Mouse (Mus musculus) midbrain, embryonic 13.5 days (tissue): ENCODE measurements around the gene Kcnk13. TPM values are rescaled to one million over a fixed set of nuclear protein-coding genes. Genes with fewer than 3 reads are reported as not detected.

Experiments
- ATAC-seq: fragments of 200-750 bp; cut with Nextera tagmentation; 2 replicates; pipeline ENCODE4 v1.8.0; 2017; ENCODE audit warnings: mild to moderate bottlenecking, moderate TSS enrichment, moderate library complexity
- H3K27ac ChIP-seq: fragments of 300-500 bp; sonication (generic); 2 replicates; pipeline ENCODE4 v1.5.1; 2015; ENCODE audit warnings: inconsistent platforms, mild to moderate bottlenecking, moderate library complexity
- H3K27me3 ChIP-seq: fragments of 300-500 bp; sonication (generic); 2 replicates; pipeline ENCODE4 v1.6.1; 2015; ENCODE audit warnings: mild to moderate bottlenecking, inconsistent platforms
- H3K36me3 ChIP-seq: fragments of 300-500 bp; sonication (generic); 2 replicates; pipeline ENCODE4 v1.6.1; 2015; ENCODE audit warnings: mild to moderate bottlenecking, inconsistent platforms
- H3K4me1 ChIP-seq: fragments of 300-500 bp; sonication (generic); replicated peaks from 2 replicates; pipeline ENCODE4 v1.6.1; 2015; ENCODE audit warnings: inconsistent platforms
- H3K4me2 ChIP-seq: fragments of 300-500 bp; sonication (generic); replicated peaks from 2 replicates; pipeline ENCODE4 v1.6.1; 2015; ENCODE audit warnings: moderate library complexity, mild to moderate bottlenecking, inconsistent platforms
- H3K4me3 ChIP-seq: fragments of 300-500 bp; sonication (generic); replicated peaks from 2 replicates; pipeline ENCODE4 v1.5.1; 2015; ENCODE audit warnings: mild to moderate bottlenecking, inconsistent platforms
- H3K9ac ChIP-seq: fragments of 300-500 bp; sonication (generic); replicated peaks from 2 replicates; pipeline ENCODE4 v1.6.1; 2015; ENCODE audit warnings: mild to moderate bottlenecking, inconsistent platforms
- H3K9me3 ChIP-seq: fragments of 300-500 bp; sonication (generic); 2 replicates; pipeline ENCODE4 v1.6.1; 2016; ENCODE audit warnings: mild to moderate bottlenecking, inconsistent platforms
- WGBS: fragments of 180-500 bp; shearing (Covaris S2); methylation state at CpG from one replicate; pipeline ENCODE4 v1.1.7; 2015; 5-methylcytosine and 5-hydroxymethylcytosine counted together
- polyA plus RNA-seq: library from polyadenylated mRNA; unstranded; fragments of >200 nt; fragmentation: Nextera tagmentation; extraction: Ambion mirVana; gene quantifications from 2 replicates; pipeline ENCODE4 v1.2.1, GENCODE M21; 2015

Kcnk13 gene
- polyA plus RNA-seq, 1 experiment from 2014 or later, result 0.46 TPM

DNA sequence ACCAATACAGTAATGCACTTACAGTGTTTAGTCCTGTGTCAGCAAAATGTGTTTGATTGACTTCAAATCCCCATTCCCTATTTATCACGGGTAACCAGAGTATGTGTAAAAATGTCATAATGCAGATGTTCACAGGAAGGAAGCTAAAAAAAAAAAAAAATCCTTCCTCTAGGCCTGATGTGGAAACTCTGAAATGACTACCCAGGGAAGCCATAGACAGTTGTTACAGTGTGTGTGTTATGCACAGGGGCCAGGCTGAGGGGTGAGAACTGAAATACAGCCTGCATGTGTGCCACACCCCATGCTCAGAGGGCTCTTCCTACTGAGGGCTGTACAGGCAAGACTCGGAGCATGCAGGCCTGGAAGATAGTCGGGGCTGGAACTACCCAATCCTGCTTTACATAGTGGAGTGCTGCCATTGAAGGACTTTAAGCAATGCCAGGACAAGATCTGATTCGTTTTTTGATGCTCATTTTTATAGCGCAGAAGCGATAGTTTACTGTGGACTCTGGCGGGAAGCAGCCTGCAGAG is 62.5 kb downstream of the Kcnk13 start:
- Histone ChIP-seq H3K27ac (no peak overlapping the region), H3K27me3 (no peaks in the 10 kb centered on the region), H3K9ac (no peak overlapping the region), H3K9me3 (no peaks in the 10 kb centered on the region), H3K4me1 (no peaks in the 10 kb centered on the region), H3K36me3 (no peaks in the 10 kb centered on the region), H3K4me3 (no peak overlapping the region), H3K4me2 (no peak overlapping the region)
- WGBS, result 86% methylated on average over 7 of the region's 7 CpGs
- ATAC-seq, result no peak

DNA sequence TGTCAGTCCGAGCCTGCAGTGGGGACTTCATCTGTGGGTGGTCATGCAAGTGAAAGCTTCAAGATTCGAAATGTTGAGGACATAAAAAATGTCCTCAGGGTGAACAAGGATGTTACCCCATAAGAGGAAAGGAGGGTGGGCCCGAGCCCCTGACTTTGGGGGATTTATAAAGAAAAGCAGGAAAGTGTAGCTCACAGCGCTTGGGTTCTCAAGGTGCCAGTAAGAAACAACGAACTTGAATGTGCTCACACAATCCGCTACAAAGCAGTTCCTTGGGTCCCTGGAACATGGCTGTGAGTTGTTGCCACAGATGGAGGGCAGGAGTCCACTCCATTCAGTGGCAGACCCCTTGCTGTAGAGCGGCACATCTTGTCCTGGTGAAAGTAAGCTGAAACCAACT is 63.0 kb downstream of the Kcnk13 start:
- Histone ChIP-seq H3K4me1 (no peaks in the 10 kb centered on the region), H3K4me3 (no peak overlapping the region), H3K4me2 (no peak overlapping the region), H3K27me3 (no peaks in the 10 kb centered on the region), H3K9ac (no peak overlapping the region), H3K36me3 (no peaks in the 10 kb centered on the region), H3K9me3 (no peaks in the 10 kb centered on the region), H3K27ac (no peak overlapping the region)
- 86% methylated on average over 7 of the region's 7 CpGs for WGBS
- no peak for ATAC-seq

DNA sequence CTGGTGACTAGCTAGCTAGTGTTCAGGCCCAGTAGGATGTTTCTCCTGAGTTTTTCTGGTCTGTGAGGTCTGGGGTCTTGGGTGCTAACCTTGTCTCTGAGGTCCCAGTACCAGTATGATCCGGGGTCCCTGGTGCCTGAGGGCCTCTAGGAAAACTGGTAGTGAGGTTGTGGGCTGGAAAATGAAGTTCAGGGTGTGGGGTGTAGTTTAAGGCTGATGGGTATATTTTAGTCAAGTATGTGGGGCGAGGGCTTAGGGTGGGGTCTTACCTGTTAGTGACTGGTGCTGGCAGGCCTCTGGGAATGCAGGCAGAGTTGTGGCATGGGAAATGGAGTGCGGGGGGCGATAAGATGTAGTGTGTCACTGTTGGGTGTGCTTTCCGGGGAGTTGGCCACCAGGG is 67.4 kb downstream of the Kcnk13 start:
- Histone ChIP-seq H3K27me3 (no peaks in the 10 kb centered on the region), H3K4me2 (no peak overlapping the region), H3K4me3 (no peak overlapping the region), H3K9me3 (no peaks in the 10 kb centered on the region), H3K4me1 (no peaks in the 10 kb centered on the region), H3K27ac (no peak overlapping the region), H3K36me3 (no peaks in the 10 kb centered on the region), H3K9ac (no peak overlapping the region)
- WGBS, result 88% methylated on average over 5 of the region's 5 CpGs
- no peak for ATAC-seq

DNA sequence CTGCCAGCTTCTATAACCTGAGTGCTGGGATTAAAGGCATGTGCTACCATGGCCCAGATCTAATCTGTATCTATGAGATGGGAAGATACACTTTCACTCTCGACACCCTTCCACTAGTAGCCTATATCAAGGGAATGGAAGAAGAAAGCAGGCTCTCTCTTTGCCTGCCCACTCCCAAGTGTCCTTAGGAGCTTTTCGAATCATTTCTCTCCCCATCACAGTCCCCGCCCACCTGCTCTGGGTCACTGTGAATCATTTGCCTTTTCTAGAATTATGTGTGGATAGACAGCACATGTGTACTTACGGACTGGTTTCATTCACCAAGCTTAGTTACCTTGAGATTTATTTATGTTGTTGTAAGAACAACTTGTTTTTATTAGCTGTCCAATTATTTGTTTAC is 68.2 kb downstream of the Kcnk13 start:
- whole genome bisulfite sequencing, result 92% methylated on average over 4 of the region's 4 CpGs
- no peaks in the 10 kb centered on the region for H3K36me3 ChIP-seq
- no peaks in the 10 kb centered on the region for H3K9me3 ChIP-seq

DNA sequence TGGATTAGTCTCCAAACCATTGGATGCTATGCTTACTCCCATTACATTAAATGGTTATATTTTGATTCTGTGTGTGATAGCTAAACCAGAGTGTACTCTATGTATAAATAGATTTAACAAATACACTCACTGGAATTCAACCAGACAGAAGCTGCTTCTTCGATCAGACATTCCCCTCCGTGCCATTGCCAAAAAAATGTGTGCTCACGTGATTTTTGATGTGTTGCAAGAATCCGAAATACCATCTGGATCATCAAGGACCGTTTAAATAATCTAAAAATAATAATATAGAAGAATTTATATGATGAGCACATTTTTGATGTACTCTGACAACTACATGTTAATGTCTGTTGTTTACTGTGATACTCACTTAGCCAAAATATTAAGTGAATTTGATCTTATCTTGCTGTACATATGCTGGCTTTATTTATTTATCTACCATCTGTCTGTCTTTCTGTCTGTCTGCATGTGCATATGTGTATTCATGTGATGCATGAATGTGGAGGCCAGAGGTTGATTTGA is 74.5 kb downstream of the Kcnk13 start:
- Histone ChIP-seq H3K9ac (no peak overlapping the region), H3K9me3 (no peaks in the 10 kb centered on the region), H3K4me2 (no peak overlapping the region), H3K27me3 (no peaks in the 10 kb centered on the region), H3K27ac (no peak overlapping the region), H3K4me3 (no peak overlapping the region), H3K36me3 (no peaks in the 10 kb centered on the region), H3K4me1 (no peaks in the 10 kb centered on the region)
- WGBS, result 90% methylated on average over 5 of the region's 5 CpGs
- no peak for ATAC-seq

More for the DNA sequence above, 68.2 kb downstream of the Kcnk13 start:
- H3K4me2 ChIP-seq, result no peak overlapping the region
- no peak overlapping the region for H3K27ac ChIP-seq
- H3K9ac ChIP-seq, result no peak overlapping the region
- H3K4me1 ChIP-seq, result no peaks in the 10 kb centered on the region
- H3K27me3 ChIP-seq, result no peaks in the 10 kb centered on the region
- no peak overlapping the region for H3K4me3 ChIP-seq
- no peak for ATAC-seq

DNA sequence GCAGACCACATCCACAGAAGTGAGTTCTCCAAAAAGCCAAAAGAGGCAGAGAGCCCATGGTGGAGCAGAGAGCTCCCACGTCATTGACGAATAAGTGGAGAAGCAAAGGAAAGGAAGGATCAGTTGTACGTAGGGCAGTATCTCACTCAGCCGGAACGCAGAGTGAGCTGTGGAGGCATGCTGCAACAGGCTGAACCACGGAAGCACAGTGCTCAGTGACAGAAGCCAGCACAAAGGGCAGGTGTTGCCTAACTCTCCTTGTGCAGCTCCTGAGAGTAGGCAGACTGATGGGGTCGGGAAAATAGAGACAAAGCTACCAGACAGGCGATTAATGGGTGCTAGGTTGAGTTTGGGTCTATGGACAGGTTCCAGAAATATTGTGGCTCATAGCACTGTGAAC is 77.8 kb downstream of the Kcnk13 start:
- Histone ChIP-seq H3K4me1 (no peaks in the 10 kb centered on the region), H3K36me3 (no peaks in the 10 kb centered on the region), H3K9ac (no peak overlapping the region), H3K4me2 (no peak overlapping the region), H3K27me3 (no peaks in the 10 kb centered on the region), H3K4me3 (no peak overlapping the region), H3K9me3 (no peaks in the 10 kb centered on the region), H3K27ac (no peak overlapping the region)
- no peak for ATAC-seq
- WGBS, result 86% methylated on average over 8 of the region's 8 CpGs

DNA sequence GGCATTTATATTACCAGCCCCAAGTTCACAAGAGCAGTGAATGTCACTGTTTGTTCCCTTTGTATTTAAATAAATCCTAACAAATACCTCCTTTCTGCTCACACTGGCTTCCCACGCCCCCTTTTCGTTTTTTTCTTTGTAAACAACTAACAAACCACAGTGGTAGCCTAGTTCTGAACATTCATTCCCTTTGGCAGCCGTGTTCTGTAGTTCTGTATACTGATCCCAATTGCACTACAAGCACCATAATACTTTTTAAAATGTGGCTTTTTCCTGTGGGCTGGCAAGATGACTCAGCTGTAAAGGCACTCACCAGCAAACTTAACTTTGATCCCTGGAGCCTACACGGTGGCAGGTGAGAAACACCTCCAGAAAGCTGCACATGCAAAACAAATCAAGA is 80.4 kb downstream of the Kcnk13 start:
- Histone ChIP-seq H3K9ac (no peak overlapping the region), H3K27me3 (no peaks in the 10 kb centered on the region), H3K4me3 (no peak overlapping the region), H3K9me3 (no peaks in the 10 kb centered on the region), H3K36me3 (no peaks in the 10 kb centered on the region), H3K4me1 (no peaks in the 10 kb centered on the region), H3K4me2 (no peak overlapping the region), H3K27ac (no peak overlapping the region)
- 68% methylated on average over 4 of the region's 4 CpGs for WGBS
- ATAC-seq, result no peak

DNA sequence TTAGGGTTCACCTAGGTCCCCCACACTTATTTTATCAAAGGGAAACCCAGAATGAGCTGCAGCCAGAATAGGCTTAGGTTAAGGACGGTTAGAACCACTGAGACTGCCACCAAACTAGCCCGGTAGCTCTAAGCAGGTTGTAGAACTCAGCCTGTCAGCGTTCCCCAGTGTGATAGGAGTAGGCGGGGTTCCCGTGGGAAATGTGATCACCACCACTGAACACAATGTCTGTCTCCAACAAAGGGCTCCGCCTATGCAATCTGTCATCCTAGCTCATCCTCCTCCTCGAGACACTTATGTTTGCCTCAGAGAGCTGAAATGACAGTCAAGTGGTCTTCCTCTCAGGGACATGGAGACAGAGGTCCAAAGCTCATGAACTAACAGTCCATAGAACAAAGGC is 86.3 kb downstream of the Kcnk13 start:
- H3K9ac ChIP-seq, result no peak overlapping the region
- no peaks in the 10 kb centered on the region for H3K36me3 ChIP-seq
- no peak for ATAC-seq
- no peaks in the 10 kb centered on the region for H3K4me1 ChIP-seq
- H3K27me3 ChIP-seq, result no peaks in the 10 kb centered on the region
- H3K4me3 ChIP-seq, result no peak overlapping the region
- H3K27ac ChIP-seq, result no peak overlapping the region
- H3K9me3 ChIP-seq, result no peaks in the 10 kb centered on the region
- 73% methylated on average over 7 of the region's 7 CpGs for WGBS
- no peak overlapping the region for H3K4me2 ChIP-seq

DNA sequence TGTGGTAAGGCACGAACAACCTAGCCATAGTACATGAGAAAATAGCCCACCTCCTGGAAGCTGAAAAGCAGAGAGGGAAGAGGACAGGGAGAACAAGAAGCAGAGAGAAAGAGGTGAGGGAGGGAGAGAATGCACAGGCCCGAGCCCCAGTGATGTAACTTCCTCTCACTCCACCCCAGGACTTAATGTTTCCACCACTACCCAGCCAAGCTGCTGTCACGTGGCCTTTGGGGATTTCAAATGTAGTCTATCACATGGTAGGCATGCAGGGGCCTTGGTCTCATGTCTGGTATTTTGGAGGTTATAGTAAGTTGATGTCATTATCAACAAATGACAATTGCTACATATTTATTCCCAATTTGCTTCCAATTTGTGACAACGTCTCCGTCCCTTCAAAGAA is 89.3 kb downstream of the Kcnk13 start:
- WGBS, result 85% methylated on average over 5 of the region's 5 CpGs
- H3K4me3 ChIP-seq, result no peak overlapping the region
- H3K4me2 ChIP-seq, result no peak overlapping the region
- H3K27me3 ChIP-seq, result no peaks in the 10 kb centered on the region
- H3K36me3 ChIP-seq, result no peaks in the 10 kb centered on the region
- H3K4me1 ChIP-seq, result no peaks in the 10 kb centered on the region
- no peak overlapping the region for H3K27ac ChIP-seq
- ATAC-seq, result no peak
- H3K9me3 ChIP-seq, result no peaks in the 10 kb centered on the region
- H3K9ac ChIP-seq, result no peak overlapping the region

DNA sequence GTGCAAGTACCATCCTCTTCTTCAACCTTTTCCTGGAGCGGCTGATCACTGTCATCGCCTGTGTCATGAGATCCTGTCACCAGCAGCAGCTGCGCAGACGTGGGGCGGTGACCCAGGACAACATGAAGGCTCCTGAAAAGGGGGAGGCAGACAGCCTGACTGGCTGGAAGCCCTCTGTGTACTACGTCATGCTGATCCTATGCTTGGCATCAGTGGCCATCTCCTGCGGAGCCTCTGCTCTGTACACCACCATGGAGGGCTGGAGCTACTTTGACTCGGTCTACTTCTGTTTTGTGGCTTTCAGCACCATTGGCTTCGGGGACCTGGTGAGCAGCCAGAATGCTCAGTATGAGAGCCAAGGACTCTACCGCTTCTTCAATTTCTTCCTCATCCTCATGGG is 96.8 kb downstream of the Kcnk13 start:
- no peaks in the 10 kb centered on the region for H3K9me3 ChIP-seq
- H3K4me3 ChIP-seq, result no peak overlapping the region
- H3K36me3 ChIP-seq, result no peaks in the 10 kb centered on the region
- H3K27me3 ChIP-seq, result no peaks in the 10 kb centered on the region
- H3K4me2 ChIP-seq, result no peak overlapping the region
- H3K4me1 ChIP-seq, result no peaks in the 10 kb centered on the region
- H3K9ac ChIP-seq, result no peak overlapping the region
- ATAC-seq, result no peak
- H3K27ac ChIP-seq, result no peak overlapping the region
- WGBS, result 90% methylated on average over 10 of the region's 10 CpGs

DNA sequence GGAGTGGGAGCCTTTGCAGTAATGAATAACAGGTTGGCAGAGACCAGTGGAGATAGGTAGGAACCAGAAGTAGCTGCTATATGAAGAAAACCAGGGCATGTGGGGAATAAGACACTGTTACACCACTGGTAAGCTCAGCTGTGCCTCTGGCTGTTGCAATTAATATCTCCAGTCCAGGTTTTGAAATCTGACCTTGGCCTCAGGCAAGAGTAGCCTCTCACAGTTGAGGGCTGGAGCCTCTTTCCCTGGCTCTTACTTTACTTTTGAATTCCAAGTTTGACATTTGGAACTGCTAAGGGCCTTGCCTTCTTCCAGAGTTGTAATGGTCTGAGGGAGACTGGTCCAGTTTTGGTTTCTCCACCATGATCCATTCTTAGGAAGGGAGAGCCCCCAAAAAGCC is 97.5 kb downstream of the Kcnk13 start:
- ATAC-seq, result no peak
- no peaks in the 10 kb centered on the region for H3K9me3 ChIP-seq
- no peak overlapping the region for H3K9ac ChIP-seq
- no peaks in the 10 kb centered on the region for H3K27me3 ChIP-seq
- no peaks in the 10 kb centered on the region for H3K4me1 ChIP-seq
- H3K4me2 ChIP-seq, result no peak overlapping the region
- H3K4me3 ChIP-seq, result no peak overlapping the region
- no peak overlapping the region for H3K27ac ChIP-seq
- no peaks in the 10 kb centered on the region for H3K36me3 ChIP-seq

DNA sequence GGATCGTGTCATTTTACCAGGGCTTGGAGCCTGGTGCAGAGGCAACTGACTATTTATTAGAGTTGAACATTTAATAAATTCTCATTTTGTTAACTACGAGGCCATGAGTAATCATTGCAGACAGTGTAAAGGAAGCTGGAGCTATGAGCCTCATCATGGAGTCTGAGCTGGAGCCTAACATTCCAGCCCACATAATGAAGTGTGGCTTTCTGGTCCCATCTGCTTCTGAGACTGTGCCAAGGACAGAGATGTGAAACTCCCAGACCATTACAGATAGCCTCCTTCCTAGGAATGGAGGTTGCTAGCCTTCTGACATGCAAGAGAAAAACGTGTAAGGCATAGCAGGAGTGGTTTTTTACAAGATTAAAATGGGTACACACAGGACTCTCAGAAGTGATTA is 98.3 kb downstream of the Kcnk13 start:
- H3K27ac ChIP-seq, result no peak overlapping the region
- H3K36me3 ChIP-seq, result no peaks in the 10 kb centered on the region
- no peak overlapping the region for H3K4me2 ChIP-seq
- no peak for ATAC-seq
- no peak overlapping the region for H3K9ac ChIP-seq
- H3K4me1 ChIP-seq, result no peaks in the 10 kb centered on the region
- H3K4me3 ChIP-seq, result no peak overlapping the region
- no peaks in the 10 kb centered on the region for H3K9me3 ChIP-seq
- WGBS, result 72% methylated on average over 3 of the region's 3 CpGs
- no peaks in the 10 kb centered on the region for H3K27me3 ChIP-seq

DNA sequence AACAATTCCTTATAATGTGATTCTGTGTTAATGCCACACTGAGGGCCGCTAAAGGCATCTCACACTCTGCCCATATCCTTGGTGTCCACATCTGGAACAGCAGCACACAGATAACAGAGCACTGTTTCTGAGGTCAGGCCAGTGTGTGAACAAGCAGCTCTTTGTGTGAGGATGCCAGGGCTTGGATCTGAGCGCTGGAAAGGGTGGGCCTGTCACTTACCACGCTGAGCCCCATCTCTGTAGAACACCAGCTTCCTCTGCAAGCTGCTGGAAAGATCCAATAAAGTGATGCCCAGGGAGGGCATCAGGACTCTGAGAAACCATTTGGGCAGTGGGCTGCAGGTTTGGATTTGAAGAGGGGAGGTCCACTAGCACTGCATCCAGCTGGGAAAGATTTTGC is 100.8 kb downstream of the Kcnk13 start:
- Histone ChIP-seq H3K9ac (no peak overlapping the region), H3K27me3 (no peaks in the 10 kb centered on the region), H3K27ac (no peak overlapping the region), H3K4me3 (no peak overlapping the region), H3K36me3 (no peaks in the 10 kb centered on the region), H3K4me2 (no peak overlapping the region), H3K9me3 (no peaks in the 10 kb centered on the region), H3K4me1 (no peaks in the 10 kb centered on the region)
- whole genome bisulfite sequencing, result 80% methylated on average over 3 of the region's 3 CpGs
- ATAC-seq, result no peak
